Mouse (Mus musculus) embryonic fibroblast, embryonic 13.5 days (primary cell): ENCODE measurements at regions not wholly inside any gene's neighbourhood (a gene's known extent, or its start where the extent isn't known, plus 50 kb on each side); places are given as distances from the start of the nearest gene placed in this dataset.

Source experiments
- CTCF ChIP-seq: IDR thresholded peaks from 2 replicates; pipeline ENCODE4 v1.5.1; 2011; ENCODE audit warnings: mild to moderate bottlenecking, control low read depth, low read length, moderate library complexity, borderline replicate concordance; ENCODE audit not compliant: insufficient read depth
- POLR2A ChIP-seq: IDR thresholded peaks from 2 replicates; pipeline ENCODE4 v1.6.1; 2011; ENCODE audit warnings: low read depth, mild to moderate bottlenecking, control low read depth, low read length, moderate library complexity

GRCm38 (mm10) chr7:39650483-39651102 is 133.0 kb downstream of the Zfp619 start:
- no peak for TF ChIP-seq CTCF
- TF ChIP-seq POLR2A = no peak
